Mouse (Mus musculus): Measurements from ENCODE around the gene Unc45a.
A peak's percentile ranks its signal among the peaks of the same experiment; 100 is the strongest.

The Unc45a gene

DNA sequence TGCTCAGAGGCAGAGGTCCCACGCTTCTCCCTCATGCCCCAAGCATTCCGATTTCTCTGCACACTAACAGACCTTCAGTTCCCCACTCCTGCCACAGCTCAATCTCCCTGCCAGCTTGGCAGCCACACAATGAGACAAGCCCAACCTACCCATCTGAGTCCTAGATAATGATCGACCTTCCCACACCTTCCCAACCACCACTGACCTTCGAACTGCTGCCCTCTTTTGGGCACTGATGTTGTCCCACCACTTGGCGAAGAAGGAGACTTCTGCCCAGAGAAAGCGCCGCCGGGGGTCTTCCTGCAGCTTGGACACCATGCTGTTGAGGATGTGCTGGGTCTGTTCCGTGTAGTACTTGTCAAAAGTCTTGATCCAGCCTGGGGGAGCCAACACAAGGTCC lies 27.2 kb upstream of the Unc45a start:
- DNase-seq (ENCODE audit: low spot score), result no peak

DNA sequence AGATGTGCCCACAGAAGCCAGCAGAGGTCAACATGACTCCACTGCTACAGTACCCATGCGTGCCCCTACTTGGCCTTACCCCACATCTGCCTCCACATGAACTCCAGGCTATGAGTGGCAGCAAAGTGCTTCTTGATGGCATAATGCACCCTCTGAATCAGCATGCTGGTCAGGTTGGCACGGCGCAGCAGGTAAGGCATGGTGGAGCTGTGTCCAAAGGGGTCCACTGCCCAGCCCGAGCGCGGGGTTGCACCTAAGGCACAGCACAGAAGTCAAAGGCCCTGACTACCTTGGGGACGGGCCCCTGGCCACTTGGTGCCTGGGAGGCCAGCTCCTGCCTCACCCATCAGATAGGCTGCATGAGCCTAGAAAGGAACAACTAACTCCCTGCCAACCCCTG lies 26.4 kb upstream of the Unc45a start:
- no peak for DNase-seq (ENCODE audit: low spot score)

DNA sequence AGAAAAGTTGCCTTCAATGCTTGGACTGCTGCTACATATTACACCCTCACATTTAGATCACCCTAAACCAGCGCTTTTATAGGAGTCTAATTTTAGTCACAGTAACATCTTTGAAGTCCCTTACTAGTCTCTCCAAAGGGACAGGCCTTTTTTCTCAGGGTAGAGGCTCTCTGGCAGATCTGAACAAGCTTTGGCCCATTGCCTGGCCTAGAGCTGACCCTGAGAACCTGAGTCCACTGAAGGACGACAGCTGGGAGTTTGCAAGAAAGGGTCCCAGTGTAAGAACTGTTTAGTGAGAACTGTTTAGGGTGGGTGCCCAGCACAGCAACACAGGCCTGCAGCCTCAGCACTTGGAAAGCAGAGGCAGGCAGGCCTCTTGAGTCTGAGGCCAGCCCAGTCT lies 25.0 kb upstream of the Unc45a start:
- DNase-seq (ENCODE audit: low spot score), result no peak

DNA sequence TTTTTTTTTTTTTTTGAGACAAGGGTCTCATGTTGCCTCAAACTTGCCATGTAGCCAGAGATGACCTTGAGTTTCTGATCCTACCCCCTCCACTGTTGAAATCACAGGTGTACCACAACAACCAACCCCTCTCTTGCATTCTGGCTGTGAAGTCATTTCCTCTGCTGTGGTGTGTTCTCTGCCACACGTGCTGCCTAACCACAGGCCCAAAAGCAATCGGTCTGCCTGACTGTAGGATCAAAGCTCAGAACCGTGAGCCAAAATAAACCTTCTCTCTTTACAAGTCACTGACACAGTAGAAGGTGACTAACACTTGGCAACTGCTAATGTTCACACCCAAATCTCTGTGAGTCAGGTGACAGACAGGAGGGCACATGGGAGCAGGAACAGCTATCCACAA lies 19.6 kb upstream of the Unc45a start:
- no peak for DNase-seq (ENCODE audit: low spot score)

DNA sequence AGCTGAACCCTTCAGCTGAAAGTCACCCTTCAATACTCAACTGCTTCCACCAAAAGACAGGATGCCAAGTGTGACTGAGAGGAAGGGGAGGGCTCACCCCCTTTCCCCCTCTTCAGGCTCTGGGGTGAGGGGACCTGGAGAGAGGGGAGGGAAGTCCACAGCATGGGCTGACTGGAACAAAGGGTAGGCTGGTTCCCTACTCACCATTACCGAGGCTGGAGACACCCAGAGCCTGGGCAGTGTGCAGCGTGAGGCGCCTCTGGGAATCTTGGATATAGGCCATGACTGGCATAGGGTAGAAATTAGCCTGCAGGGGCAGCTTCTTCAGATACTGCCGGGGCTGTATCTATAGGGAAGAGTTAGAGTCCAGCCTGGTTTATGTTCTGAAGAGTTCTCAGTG lies 17.2 kb upstream of the Unc45a start:
- DNase-seq (ENCODE audit: low spot score), result no peak

DNA sequence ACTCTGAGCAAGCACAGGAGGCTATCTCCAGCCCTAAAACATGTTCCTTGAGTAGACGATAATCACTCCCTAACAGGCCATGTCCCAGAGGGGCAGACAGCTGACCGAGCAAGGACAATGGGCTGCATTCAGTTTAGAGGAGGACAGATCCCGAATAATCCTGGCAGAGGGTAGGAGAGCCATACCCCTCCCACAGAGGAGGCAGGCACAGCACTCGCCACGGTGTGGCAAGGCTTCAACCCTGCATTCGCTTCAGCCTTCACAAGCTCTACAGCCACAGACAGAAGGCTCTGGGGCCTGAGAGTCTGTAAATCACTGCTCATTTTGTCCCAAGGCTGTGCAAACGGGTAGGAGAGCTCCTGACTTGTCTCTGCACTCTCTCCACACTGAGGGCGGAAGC lies 16.4 kb upstream of the Unc45a start:
- DNase-seq (ENCODE audit: low spot score), result peak; percentile 70

DNA sequence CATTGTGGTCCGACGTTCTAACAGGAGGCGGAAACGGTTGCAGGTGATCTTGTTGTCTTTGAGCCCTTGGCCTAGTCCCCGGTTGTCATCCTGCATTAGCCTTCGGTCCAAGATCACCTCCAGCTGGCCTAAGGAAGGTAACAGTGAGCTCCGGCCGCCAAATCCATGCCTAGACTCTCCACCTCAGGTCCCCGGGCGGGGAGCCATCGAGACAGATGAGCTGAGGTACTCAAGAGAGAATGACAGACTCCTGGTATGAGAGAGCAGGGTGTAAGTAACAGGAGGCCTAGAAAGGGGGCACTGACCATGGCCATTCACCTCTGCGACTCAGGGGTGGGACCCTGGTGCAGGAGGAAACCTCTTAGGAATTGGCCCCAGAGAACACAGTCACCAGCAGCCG lies 15.5 kb upstream of the Unc45a start:
- no peak for DNase-seq (ENCODE audit: low spot score)

DNA sequence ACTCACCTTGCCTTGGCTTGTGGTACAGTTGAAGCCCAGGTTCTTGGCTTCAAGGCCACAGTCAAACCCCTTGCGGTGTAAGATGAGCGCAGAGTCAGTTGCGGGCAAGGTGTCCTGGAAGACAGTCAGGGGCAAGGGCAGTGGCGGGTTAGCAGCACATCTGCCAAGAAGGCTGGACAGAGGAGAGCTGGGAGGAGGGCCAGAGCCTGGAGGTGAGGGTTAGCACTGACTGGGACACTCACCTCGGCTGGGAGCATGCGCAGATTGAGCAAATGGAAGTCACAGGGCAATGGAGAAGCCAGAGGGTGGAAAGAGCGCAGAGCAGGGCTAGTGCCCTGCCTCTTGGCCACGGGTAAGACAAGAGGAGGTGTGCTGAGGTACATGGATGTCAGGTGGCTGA lies 12.1 kb upstream of the Unc45a start:
- DNase-seq (ENCODE audit: low spot score), result no peak

DNA sequence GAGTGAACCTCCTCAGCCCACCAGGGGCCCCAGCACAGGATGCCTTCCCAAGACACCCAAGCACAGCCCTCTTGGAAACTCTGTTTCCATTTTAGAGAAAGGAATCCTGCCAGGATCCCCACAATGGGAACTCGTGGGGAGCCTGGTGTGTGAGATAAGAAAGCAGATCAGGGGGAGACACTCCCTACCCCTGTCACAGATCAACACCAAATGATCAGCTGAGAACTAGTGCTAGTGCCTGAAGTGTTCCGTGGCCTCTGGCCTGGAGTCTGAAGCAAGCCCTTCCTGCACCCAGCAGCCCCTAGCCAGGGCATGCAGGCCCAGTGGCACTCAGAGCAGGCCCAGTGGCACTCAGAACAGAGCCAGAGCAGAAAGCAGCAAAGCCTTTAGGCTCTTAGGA lies 10.0 kb upstream of the Unc45a start:
- no peak for DNase-seq (ENCODE audit: low spot score)

DNA sequence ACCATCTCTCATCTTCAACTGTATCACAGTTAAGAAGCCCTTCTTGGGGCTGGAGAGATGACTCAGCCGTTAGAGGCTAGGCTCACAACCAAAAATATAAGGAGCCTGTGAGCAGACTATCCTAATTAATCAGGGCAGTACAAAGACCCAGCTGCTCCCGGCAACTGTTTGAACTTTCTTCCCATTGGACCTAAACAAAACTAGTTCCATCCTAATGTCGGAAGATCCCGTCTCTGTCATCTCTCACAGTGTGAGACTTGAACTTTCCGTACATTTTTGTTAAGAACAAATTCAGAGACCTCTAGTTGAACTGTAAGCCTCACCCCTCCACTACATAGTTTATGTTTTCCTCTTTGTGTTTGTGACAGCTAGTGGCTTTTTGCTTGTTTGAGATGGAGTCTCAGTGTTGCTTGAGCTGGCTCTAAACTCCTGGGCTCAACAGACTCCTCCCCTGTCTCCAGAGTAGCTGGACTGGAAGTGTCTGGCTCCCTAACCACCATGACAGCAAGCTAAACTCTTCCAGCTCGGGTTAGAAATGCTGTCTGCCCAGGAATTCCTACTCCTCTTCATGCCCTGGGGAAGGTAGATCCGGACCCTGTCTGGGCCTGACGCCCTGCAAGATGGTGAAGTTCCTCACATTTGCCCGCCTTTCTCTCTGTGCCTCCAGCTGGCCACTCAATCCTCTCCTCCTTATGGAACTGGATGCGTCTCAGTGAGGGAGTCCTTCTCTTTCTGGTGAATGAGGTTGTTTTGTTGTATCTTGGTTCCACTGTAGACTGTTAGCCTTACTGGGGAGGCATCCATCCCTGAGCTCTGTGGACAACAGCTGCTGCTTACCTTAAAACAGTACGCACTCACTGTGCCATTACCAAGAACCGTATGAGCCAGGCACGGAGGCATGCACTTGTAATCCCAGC lies 7.1 kb upstream of the Unc45a start:
- DNase-seq (ENCODE audit: low spot score), result no peak

DNA sequence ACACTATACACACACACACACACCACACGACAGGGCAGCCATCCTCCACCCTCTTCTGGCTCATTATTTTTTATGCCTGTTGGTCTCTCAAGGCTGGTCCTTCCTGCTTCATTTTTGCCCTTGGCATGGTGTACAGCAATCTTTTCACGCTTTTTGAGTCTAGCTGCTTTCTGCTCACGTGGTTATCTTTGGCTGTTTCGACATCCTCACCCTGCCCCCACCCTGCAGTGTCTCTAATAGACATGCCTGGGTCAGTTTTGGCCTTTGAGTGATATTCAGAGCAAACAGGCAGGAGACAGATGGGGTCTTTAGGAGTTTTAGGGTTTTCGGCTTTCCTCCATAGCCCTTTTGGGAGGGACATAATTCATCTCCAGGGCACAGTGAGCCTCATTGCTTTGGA lies 6.0 kb upstream of the Unc45a start:
- no peak for DNase-seq (ENCODE audit: low spot score)

DNA sequence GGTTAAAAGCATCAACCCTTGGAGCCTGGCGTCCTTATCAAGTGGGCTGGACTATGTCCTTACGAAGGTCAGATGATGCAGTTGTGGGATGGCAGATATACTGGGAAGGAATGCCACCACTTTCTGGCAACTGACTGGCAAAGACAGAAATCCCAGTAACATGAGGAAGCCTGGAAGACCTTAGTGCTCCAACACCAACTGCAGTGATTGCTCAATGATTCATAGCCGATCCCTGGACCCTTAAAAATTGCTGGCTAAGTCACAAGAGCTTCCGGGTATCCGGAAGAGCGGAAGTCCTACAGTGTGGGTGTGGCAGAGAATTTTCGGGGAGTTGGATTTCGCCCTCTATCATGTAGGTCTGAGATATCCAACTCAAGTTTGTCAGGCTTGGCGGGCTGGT lies 5.4 kb upstream of the Unc45a start:
- DNase-seq (ENCODE audit: low spot score), result no peak

DNA sequence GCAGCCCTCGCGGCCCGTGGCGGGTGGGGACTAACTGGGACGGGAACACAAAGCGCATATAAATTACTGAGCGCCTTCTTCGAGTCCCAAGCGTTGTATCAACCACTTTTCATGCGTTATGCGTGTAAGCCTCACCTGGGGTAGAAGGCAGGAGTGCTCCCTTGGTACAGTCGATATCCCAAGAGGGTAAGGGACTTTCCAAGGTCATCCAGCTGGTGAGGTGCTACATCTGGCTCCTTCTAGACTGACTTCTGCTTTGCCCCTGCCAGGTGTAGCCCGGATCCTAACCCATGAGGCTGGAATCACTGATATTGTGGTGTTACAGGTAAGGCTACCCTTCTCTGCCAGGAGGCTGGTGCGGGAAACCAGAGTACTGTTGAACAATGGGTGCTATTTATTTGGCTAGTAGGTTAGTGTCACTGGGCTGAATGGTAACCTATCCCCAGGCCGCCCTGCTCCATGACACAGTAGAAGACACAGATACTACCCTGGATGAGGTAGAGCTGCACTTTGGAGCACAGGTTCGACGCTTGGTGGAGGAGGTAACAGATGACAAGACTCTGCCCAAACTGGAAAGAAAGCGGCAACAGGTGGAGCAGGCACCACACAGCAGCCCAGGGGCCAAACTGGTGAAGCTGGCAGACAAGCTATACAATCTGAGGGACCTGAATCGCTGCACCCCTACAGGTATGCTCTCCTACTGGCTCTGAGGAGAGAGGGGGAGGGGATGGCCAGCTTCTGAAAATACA lies 2.6 kb upstream of the Unc45a start:
- no peak for DNase-seq (ENCODE audit: low spot score)

DNA sequence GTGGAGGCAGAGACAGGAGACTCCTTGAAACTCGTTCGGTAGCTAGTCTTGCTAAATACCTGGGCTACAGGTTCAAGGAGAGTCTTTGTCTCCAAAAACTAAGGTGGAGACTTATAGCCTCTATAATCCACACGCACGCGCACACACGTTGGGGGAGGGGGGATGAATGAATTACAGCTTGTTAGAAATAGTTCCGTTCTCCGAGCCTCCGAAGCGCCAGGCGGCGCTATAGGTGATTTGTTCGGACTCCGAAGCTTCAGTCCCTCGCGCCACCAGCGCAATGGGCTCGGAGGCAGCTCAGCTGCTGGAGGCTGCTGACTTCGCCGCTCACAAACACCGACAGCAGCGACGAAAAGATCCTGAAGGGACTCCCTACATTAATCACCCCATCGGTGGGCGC lies 2.1 kb upstream of the Unc45a start, which contains the start of gene Hddc3:
Gene Hddc3, plus strand, starts transcription at position 247 of the 400 bp plus-strand sequence.
- DNase-seq (ENCODE audit: low spot score), result peak; percentile 97

DNA sequence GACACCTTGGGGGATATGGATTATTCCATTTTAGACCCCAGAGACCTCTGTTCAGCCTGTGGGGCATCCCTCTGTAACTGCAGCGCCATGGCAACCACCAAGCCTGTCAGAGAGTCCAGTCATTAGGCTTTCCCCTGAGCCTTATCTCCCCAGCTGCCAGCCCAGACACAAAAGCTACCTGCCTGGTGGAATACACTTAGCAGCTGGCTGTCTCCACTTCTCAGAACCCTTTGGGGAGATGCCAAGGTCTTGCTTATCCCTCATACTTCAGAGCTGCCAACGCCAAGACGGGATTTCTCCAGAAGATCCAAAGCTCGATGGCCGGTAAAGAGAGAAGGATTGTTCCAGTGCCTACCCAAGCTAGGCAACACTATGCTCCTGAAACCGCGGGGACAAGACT lies 988 bp upstream of the Unc45a start:
- no peak for DNase-seq (ENCODE audit: low spot score)

DNA sequence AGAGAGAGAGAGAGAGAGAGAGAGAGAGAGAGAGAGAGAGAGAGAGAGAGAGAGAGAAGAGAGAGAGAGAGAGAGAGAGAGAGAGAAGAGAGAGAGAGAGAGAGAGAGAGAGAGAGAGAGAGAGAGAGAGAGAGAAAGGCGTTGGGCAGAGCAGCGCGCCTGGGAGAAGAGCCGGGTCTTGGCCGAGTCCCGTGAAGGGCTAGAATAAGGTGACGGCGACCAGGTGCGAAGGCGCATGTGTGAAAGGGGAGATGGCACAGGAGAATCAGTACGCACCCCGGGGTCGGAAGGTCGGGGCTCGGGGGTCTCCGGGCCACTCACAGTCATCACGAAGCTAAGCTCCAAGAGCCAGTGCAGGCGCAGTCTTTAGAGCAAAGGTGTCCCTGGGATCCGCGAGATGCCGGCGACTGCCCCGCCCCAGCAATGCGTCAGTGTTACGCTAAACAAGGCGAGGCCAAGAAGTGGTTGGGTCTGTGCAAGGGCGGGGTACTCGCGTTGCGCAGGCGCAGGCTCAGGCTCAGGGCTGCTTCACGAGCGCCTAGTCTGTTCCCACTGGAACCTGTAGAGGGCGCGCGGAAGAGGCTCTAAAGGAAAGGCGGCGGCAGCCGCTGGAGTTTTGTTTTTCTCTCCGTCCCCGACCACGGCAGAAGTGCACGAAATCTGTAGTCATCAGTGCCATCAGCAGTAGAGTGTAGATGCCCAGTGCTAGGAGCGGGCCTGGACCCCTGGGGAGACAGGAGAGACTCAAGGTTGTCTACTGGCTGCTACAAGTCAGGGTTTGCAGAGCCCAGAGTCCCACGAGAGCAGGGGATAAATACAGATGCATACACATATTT lies 794 bp downstream of the Unc45a start:
- peak; percentile 99 for DNase-seq (ENCODE audit: low spot score)

DNA sequence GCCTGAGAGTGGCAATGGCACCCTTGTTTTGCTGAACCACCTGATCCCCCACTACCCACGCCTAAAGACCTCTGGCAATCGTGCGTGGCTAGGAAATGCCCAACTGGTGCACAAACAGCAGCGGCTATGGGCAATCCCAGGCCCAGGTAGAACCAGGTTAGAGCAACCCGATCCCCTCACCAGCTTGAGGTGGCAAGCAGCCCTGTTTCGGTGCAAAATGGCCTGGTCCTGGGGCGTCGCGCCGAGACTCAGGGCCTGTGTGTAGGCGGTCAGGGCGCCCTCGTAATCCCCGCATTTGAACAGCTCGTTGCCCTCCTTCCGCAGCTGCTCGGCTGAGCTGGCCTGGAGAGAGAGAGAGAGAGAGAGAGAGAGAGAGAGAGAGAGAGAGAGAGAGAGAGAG lies 1.4 kb downstream of the Unc45a start:
- no peak for DNase-seq (ENCODE audit: low spot score)

DNA sequence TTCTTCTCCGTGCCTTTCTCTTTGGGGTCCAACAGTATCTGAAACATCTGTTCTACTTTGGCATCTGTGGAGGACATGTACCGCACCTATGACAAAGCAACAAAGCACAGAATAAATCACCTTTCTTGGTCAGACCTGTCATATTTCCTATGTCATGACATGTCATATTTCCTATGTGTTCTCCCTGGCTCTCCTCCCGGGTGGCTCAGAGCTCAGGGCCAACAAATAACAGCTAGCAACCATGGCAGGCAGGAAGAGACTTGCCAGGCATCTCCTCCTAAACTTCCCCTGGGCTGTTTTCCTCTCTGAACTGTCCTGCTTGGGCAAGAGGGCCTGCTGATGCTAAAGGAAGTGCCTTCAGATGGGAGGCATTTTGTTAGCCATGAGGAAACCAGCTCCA lies 3.9 kb downstream of the Unc45a start:
- DNase-seq (ENCODE audit: low spot score), result no peak

DNA sequence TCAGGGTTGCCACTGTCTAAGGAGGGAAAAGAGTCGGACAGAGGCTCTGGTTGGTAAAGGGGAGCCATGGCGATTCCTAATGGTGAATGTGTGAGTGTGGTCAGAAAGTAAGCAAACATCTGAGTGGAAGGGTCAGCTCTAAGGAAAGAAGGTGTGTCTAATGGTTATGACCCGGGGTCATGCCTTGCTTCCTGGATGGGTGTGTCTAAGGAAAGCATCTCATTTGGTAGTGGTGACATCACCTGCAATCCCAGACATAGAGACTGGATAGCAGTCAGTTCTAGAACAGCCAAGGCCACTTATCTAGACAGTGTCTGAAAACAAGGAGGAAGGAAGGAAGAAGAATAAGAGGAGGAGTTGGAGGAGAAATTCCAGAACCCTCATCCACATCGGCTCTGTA lies 6.0 kb downstream of the Unc45a start:
- DNase-seq (ENCODE audit: low spot score), result no peak

DNA sequence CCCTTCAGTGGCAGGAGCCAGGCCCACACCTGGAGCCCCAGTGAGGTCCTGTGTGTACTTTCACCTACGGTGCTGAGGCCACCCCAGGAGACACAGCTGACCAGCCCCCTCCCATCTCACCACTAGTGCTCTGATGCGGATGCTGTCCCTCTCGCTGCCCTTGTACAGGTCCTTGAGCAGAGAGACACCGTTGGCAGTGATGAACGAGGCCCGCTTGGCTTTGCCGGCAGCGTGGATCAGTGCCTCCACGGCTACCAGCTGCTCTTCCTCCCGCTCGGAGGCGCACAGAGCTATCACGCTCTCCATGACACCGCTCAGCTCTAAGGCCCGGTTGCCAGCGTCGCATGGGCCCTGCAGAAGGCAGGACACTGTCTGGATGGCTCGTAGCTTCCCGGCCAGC lies 9.4 kb downstream of the Unc45a start:
- DNase-seq (ENCODE audit: low spot score), result no peak

DNA sequence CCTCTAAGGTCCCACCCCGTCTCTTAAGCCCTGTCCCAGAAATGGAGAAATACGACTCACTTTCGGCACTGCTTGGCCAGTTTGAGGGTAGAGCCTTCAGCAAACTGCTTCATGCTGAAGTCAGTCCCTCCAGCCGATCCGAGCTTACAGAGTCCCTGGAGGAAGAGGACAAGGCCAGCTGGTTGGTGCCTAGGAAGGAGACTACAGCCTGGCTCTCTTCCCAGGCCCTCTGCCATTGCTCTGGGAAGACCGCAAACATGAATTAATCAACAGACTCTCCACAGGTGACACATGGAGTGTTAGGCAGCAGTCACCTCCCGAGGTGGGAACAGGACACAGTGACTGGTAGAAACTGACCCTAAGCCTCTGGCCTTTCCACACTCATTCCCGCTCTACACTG lies 10.5 kb downstream of the Unc45a start:
- no peak for DNase-seq (ENCODE audit: low spot score)

DNA sequence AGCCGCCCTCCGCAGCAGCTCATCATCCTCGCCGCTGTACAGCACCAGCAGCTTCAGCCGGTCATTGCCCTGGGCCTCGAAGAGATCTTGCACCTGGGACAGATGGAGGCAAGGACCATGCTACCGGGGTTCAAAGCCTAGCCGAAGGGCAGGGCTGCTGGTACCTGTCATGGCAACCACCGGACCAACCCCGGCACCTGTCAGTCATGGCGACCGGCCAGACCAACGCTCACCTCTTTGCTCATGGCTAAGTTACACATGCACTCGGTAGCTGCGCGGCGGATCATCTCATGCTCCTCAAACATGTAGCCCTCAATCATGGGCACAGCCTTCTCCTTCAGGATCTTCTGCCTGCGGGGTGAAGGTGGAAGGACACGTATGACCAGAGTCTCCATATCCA lies 14.7 kb downstream of the Unc45a start:
- no peak for DNase-seq (ENCODE audit: low spot score)
